Mouse (Mus musculus) intestine, postnatal 0 days (tissue): ENCODE measurements at regions not wholly inside any gene's neighbourhood (a gene's known extent, or its start where the extent isn't known, plus 50 kb on each side); places are given as distances from the start of the nearest gene placed in this dataset.
"Not testable (repeated sequence)": the region's sequence is repeated elsewhere in the genome, so short reads cannot be mapped to it uniquely, and the experiment has no call there.

Experiments
- ATAC-seq: fragments of 200-750 bp; cut with Nextera tagmentation; 2 replicates; pipeline ENCODE4 v1.8.0; 2017; ENCODE audit warnings: mild to moderate bottlenecking, moderate TSS enrichment, moderate library complexity
- H3K27ac ChIP-seq: fragments of 300-500 bp; sonication (generic); 2 replicates; pipeline ENCODE4 v1.5.1; 2014; ENCODE audit warnings: mild to moderate bottlenecking, low read depth, low read length, moderate library complexity
- H3K27me3 ChIP-seq: fragments of 300-500 bp; sonication (generic); replicated peaks from 2 replicates; pipeline ENCODE4 v1.6.1; 2014; ENCODE audit warnings: low read length, mixed read lengths; ENCODE audit not compliant: control insufficient read depth, insufficient read depth
- H3K36me3 ChIP-seq: fragments of 300-500 bp; sonication (generic); 2 replicates; pipeline ENCODE4 v1.6.1; 2014; ENCODE audit warnings: mild to moderate bottlenecking, moderate library complexity; ENCODE audit not compliant: control insufficient read depth, insufficient read depth
- H3K4me1 ChIP-seq: fragments of 300-500 bp; sonication (generic); replicated peaks from 2 replicates; pipeline ENCODE4 v1.6.1; 2014; ENCODE audit warnings: antibody characterized with exemption, low read length, mixed read lengths; ENCODE audit not compliant: control insufficient read depth, insufficient read depth
- H3K4me2 ChIP-seq: fragments of 300-500 bp; sonication (generic); replicated peaks from 2 replicates; pipeline ENCODE4 v1.6.1; 2014; ENCODE audit warnings: low read depth, mild to moderate bottlenecking, moderate library complexity
- H3K4me3 ChIP-seq: fragments of 300-500 bp; sonication (generic); 2 replicates; pipeline ENCODE4 v1.5.1; 2014; ENCODE audit warnings: low read depth, low read length
- H3K9ac ChIP-seq: fragments of 300-500 bp; sonication (generic); 2 replicates; pipeline ENCODE4 v1.6.1; 2014; ENCODE audit warnings: mild to moderate bottlenecking, low read depth, low read length
- H3K9me3 ChIP-seq: fragments of 300-500 bp; sonication (generic); 2 replicates; pipeline ENCODE4 v1.6.1; 2016; ENCODE audit warnings: mixed run types; ENCODE audit not compliant: control insufficient read depth
- CTCF ChIP-seq: sonication (generic); IDR thresholded peaks from 2 replicates; pipeline ENCODE4 v1.5.1; 2016; ENCODE audit warnings: low read depth, mild to moderate bottlenecking, control low read depth, antibody characterized with exemption, moderate library complexity
- WGBS: fragments of 180-500 bp; shearing (Covaris S2); extraction: QIAGEN DNeasy Blood & Tissue Kit; methylation state at CpG from one replicate; pipeline ENCODE4 v1.1.7; 2014; 5-methylcytosine and 5-hydroxymethylcytosine counted together

DNA sequence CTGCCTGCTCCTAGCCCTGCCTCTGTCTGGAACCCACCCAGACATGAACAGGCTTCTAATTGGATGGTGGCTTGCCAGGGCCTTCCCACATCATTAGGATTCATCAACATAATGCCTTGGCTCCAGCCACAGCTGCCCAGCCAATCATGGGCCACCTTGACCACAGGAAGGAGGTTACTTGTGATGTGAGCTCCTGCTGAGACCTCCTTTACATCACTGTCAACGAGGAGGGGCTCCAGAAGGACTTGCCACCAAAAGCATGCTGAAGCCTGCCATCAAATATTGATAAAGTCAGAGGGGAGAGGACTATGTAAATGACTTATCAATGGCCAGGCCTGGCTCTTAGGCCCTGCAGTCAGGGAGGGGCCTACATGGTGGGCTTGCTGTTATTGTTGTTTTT lies 175.6 kb downstream of the Map1s start:
- not testable (repeated sequence) for ATAC-seq, H3K4me1 ChIP-seq
- WGBS: 4% methylated on average over 1 of the region's 1 CpGs

DNA sequence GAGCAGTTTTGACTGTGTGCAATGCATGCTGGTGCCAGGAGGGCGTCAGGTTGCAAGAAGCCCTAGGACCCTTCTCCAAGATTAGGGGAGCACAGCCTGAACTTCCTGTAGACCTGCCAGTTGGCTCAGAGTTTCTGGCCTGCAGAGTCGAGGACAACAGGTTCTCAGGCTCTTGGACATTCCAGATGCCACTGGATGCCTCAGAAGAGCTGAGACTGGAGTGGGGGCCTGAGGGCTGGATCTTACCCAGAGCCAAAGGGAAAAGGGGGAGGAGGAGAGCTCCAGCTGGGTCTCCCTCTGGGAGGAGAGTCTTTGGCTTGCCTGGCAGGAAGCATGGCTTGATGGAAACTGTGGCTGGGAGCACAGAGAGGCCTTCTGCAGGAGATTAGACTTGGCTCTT lies 145.4 kb upstream of the Myo9b start:
- not testable (repeated sequence) for H3K27me3 ChIP-seq, H3K9me3 ChIP-seq, H3K4me1 ChIP-seq, H3K4me3 ChIP-seq, H3K4me2 ChIP-seq, ATAC-seq, H3K27ac ChIP-seq, H3K9ac ChIP-seq, H3K36me3 ChIP-seq
- 41% methylated on average over 2 of the region's 2 CpGs for WGBS

More for the DNA sequence above, 175.6 kb downstream of the Map1s start:
- not testable (repeated sequence) for H3K36me3 ChIP-seq, H3K4me2 ChIP-seq, H3K9me3 ChIP-seq, H3K27ac ChIP-seq, H3K4me3 ChIP-seq, H3K9ac ChIP-seq, H3K27me3 ChIP-seq

DNA sequence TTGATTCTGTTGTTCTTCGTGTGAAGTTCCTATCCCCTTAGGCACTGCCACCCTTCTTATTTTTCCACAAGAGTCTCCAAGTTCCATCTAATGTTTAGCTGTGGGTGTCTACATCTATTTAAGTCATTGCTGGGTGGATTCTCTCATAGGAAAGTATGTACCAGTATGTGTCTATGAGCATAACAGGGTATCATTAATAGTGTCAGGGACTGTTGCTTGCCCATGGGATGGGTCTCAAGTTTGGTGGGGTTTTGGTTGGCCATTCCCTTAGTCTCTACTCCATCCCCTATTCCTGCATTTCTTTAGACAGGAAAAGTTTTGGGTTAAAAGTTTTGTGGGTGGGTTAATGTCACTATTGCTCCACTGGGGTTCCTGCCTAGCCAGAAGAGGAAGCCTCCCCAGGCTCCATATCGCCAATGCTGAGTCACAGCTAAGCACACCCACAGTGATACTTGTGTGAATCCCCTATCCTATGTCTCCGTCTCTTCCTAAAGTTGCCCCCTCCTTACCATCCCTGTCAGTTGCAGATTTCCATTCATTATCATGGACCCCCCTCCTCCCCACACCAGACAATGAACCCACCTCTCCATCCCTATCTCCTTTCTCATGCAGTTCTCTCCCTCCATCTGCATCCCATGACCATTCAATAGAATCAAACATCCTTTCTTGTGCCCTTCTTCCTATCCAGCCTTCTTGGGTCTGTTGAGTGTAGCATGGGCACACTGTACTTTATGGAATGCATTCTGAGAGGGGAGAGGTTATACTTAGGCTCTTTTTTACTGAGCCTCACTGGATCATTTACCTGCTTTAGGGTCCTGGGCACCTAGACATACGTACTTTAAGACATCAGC lies 141.9 kb upstream of the Myo9b start:
- peak; percentile 33; the same call in 1 of the 2 replicates for ATAC-seq
- H3K27ac ChIP-seq: no peak overlapping the region
- TF ChIP-seq CTCF: no peak
- WGBS: 63% methylated on average over 4 of the region's 4 CpGs
- H3K9me3 ChIP-seq: no peaks in the 10 kb centered on the region
- no peak overlapping the region for H3K4me3 ChIP-seq
- H3K4me2 ChIP-seq: no peak overlapping the region
- no peaks in the 10 kb centered on the region for H3K27me3 ChIP-seq
- H3K4me1 ChIP-seq: no peaks in the 10 kb centered on the region
- no peaks in the 10 kb centered on the region for H3K36me3 ChIP-seq
- no peak overlapping the region for H3K9ac ChIP-seq

DNA sequence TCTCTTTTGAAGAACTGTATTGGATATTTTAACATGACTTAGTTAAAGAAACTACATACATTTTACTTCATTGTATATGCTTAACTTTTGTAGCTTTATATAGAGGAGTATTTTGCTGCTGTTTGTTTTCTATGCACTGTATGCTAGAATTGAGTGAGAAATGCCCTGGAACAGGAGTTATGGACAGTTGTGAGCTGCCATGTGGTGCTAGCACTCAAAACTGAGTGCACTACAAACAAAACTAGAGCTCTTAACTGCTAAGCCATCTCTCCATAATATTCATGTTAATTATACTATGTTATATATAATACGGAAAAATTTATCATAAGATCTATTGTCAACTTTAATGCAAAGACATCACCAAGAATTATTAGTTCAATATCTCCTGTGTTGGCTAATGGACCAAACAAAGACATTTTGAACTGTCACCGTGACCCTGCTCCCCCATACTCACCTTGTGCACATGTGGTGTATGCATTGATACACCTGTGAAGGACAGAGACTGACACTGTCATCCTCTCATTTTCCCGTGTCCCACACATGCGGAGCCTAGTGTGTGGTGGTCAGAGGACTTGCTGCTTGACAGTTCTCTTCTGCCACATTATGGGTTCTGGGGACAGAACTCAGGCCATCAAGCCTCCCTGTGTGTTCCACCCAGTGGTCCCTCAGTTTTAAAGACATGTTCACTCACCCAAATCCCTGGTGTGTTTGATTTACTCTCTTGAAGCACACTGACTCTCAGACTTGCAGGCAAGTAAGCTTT lies 141.0 kb upstream of the Myo9b start:
- H3K9ac ChIP-seq: no peak overlapping the region
- WGBS: 89% methylated on average over 4 of the region's 4 CpGs
- no peak overlapping the region for H3K27ac ChIP-seq
- H3K36me3 ChIP-seq: no peaks in the 10 kb centered on the region
- ATAC-seq: no peak
- H3K9me3 ChIP-seq: no peaks in the 10 kb centered on the region
- no peaks in the 10 kb centered on the region for H3K4me1 ChIP-seq
- no peak overlapping the region for H3K4me3 ChIP-seq
- H3K27me3 ChIP-seq: no peaks in the 10 kb centered on the region
- no peak overlapping the region for H3K4me2 ChIP-seq
- TF ChIP-seq CTCF: no peak

DNA sequence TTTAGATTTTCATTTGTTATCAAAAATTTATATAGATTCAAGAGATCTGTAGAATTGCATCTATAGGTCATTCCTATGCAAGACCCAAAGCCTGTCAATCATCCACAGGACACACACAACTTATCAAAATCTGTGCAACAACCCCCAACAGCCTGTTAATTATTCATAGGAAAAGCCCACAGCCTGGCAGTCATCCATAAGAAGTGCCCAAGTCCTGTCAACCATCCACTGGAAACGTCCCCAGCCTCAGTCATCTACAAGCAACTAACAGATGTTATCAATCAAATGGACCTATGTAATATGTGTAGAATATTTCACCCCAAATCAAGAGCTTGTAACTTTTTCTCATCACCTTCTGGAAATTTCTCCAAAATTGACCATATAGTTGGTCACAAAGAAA lies 139.6 kb upstream of the Myo9b start:
- not testable (repeated sequence) for H3K4me1 ChIP-seq, H3K9me3 ChIP-seq, H3K36me3 ChIP-seq, ATAC-seq, H3K4me3 ChIP-seq, H3K27me3 ChIP-seq, H3K27ac ChIP-seq, H3K4me2 ChIP-seq, H3K9ac ChIP-seq
- 41% methylated on average over 1 of the region's 1 CpGs for WGBS

DNA sequence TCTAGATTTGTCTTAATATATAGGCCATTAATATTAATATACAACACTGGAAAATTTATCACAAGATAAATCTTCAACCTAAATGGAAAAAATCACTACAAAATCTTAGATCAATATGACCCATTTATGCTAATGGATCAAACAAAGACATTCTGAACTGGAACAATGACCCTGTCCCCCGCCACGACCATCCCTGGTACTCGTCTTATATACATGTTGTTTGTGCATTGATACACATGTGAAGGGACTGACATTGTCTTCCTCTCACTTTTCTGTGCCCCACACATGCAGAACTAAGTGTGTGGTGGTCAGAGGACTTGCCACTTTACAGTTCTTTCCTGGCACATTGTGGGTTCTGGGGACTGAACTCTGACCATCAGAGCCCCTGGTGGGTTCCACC lies 135.4 kb upstream of the Myo9b start:
- not testable (repeated sequence) for H3K27me3 ChIP-seq, H3K4me3 ChIP-seq, H3K4me1 ChIP-seq, ATAC-seq, H3K36me3 ChIP-seq, H3K27ac ChIP-seq, H3K9ac ChIP-seq, H3K9me3 ChIP-seq, H3K4me2 ChIP-seq
- 75% methylated on average over 1 of the region's 3 CpGs for WGBS

DNA sequence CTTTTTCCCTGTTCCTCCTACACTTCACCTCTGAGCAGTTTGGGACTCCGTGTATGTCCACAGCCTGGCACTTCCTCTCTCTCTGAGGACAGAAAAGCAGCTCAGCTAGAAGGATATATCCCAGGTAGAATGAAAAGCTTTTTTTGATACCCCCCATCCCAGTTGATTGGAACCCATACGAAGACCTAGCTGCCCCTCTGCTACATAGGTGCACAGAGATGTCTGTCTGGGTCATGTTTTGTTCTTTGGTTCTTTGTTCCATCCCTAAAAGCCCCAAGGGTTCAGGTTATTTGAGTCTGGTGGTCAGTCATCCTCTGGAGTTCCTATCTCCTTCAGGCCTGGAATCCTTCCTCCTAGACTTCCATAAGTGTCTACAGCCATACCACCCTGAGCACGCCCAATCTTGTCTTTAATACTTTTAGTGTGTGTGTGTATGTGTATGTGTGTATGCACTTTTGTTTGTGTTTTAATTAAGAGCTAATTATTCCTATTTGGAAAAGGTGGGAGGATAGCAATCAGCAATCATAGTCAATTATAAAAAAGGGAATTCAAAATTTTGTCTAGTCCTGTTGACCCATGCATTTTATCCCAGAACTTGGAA lies 130.0 kb upstream of the Myo9b start:
- not testable (repeated sequence) for H3K4me1 ChIP-seq, H3K9ac ChIP-seq, H3K4me3 ChIP-seq, H3K36me3 ChIP-seq, ATAC-seq, H3K27me3 ChIP-seq, H3K4me2 ChIP-seq, H3K27ac ChIP-seq, H3K9me3 ChIP-seq
- 70% methylated on average over 3 of the region's 3 CpGs for WGBS

DNA sequence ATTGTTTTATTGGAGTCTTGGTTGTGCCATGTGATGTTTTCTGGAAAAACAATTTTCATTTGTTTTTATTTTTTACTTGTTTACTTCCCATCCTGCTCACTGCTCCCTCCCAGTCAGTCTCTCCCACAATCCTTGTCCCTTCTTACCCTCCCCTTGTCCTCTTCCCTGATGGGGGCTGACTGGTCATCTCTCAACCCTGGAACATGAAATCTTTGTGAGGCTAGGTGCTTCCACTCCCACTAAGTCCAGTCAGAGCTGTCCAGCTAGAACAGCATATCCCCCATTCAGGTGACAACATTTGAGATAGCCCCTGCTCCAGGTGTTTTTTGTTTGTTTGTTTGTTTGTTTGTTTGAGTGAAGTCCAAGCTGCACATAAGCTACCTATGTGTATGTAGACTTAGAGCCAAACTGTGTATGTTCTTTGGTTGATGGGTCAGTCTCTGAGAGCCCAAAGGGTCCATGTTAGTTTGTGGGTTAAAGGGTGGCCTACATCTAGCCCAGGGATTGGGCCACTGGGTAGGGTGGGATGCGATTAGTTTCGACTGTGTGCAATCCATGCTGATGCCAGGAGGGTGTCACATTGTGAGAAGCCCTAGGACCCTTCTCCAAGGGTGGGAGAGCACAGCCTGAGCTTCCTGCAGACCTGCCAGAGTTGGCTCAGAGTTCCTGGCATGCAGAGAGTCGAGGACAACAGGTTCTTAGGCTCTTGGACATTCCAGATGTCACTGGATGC lies 100.9 kb upstream of the Myo9b start:
- not testable (repeated sequence) for H3K27me3 ChIP-seq, H3K27ac ChIP-seq, H3K4me2 ChIP-seq, H3K4me1 ChIP-seq, H3K4me3 ChIP-seq, ATAC-seq, H3K36me3 ChIP-seq, H3K9me3 ChIP-seq, H3K9ac ChIP-seq
- 59% methylated on average over 3 of the region's 3 CpGs for WGBS
